Mouse (Mus musculus) Patski (cell line): Measurements from ENCODE around the gene Gm10521. TPM values are rescaled to one million over a fixed set of nuclear protein-coding genes. Genes with fewer than 3 reads are reported as not detected.

ENCODE experiments used
- ATAC-seq: fragments of 100-300 bp; one replicate; pipeline ENCODE4 v1.8.0; 2021
- CTCF ChIA-PET: fragments of 350-600 bp; sonication (Branson Sonifier 250); formaldehyde crosslinking; loops from one replicate; lab custom pipeline; 2022; ENCODE audit warnings: inconsistent platforms; lab: Charles Lee
- POLR2A ChIA-PET: fragments of 350-600 bp; sonication (Branson Sonifier 250); formaldehyde crosslinking; loops from one replicate; lab custom pipeline; 2022; ENCODE audit warnings: antibody characterized with exemption, inconsistent platforms; lab: Charles Lee
- DNase-seq: peaks from one replicate; pipeline ENCODE4 v3.0.0-alpha.2; 2011; ENCODE audit warnings: low read depth, low spot score
- H3K27me3 ChIP-seq: fragments of 371-371 bp; one replicate; pipeline ENCODE4 v1.5.1; 2021
- CTCF ChIP-seq: fragments of 100-300 bp; IDR thresholded peaks from one replicate; pipeline ENCODE4 v1.5.1; 2021
- in situ Hi-C: fragments of 300-500 bp; cut with MboI; formaldehyde crosslinking; loops from 3 replicates; pipeline ENCODE4 v1.11.1; 2018; ENCODE audit warnings: low pct_unique_long_range_greater_than_20kb, mixed read lengths
- polyA plus RNA-seq: library from polyadenylated mRNA; unstranded; gene quantifications from one replicate; pipeline ENCODE4 v1.2.3, GENCODE M21; 2021

Gene Gm10521
- polyA plus RNA-seq, 1 experiment from 2014 or later = not detected

DNA sequence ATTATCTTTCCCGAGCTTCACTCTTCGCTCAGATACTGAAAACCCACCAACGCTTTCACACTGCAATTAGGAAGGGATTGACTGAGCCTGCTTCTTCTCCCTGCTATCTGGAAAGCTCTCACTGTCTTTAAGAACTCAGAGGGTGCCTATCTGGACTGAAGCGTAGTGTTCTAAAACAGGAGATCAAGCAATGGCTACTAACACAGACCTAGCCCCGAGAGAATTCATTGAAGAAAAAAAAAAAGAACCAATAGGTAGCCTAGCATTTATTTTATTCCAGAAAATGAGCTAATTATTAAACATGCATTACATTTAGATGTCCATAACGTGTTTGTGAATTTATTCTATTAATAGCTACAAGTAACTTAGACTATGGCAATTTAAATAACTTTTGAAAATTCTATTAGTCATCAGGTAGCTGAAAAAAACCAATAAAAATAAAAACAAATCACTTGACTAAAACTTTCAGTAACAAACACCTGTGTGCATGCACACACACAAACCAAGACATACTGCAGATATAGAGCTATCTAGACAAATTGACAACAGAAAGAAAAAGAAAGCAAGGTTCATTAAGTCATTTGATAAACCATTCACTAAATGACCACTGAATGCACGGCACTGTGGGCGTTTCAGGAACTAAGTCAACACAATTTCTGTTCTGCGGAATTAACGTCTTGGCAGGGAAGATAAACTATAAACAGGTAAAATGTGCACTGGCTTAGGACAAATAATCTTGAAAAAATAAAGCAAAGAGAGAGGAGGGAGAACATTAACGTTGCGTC is 22.9 kb downstream of the Gm10521 start:
- POLR2A ChIA-PET = interaction anchor here (0.7 kb wide), 1 partner anchor 256 kb away, joined by 3 read pairs; no protein-coding TSS in a partner anchor
- TF ChIP-seq CTCF = no peak
- ATAC-seq (no peak), DNase-seq (no peak)
- H3K27me3 ChIP-seq = peaks cover 5% of the 10 kb centered on the region
- CTCF ChIA-PET = no interaction called here
- in situ Hi-C loops = no loop called here

DNA sequence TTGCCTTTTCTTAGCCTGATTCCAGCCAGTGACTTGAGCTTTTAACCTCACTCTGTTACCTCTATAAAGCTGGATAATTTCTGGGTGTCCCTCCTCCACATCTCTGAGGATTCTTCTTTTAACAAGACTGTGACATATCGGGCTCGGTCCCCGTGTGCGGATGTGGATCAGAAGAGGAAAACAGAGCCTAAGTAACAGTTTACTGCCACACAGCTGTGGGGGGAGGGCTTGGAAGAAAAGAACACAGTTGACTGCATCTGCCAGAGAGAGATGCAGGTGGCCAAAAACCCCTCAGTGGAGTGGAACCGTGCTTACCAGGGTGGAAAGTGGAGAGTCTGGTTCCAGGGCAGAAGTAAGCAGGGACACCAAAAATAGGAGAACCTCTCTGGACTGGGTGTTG is 23.7 kb downstream of the Gm10521 start:
- H3K27me3 ChIP-seq = peaks cover 5% of the 10 kb centered on the region
- POLR2A ChIA-PET = no interaction called here
- DNase-seq (no peak), ATAC-seq (no peak)
- TF ChIP-seq CTCF = no peak
- in situ Hi-C loops = no loop called here
- CTCF ChIA-PET = no interaction called here

GRCm38 (mm10) chr1:171919901-171920510 is 24.5 kb downstream of the Gm10521 start:
- ChIA-PET CTCF (no interaction called here), POLR2A (no interaction called here)
- DNase-seq = no peak

GRCm38 (mm10) chr1:171920989-171921621 is 25.6 kb downstream of the Gm10521 start:
- ChIA-PET CTCF (interaction anchor here (1.4 to 1.5 kb wide), 2 partner anchors 9 to 30 kb away, joined by 3 to 4 read pairs; no protein-coding TSS in a partner anchor), POLR2A (no interaction called here)
- H3K27me3 ChIP-seq = peaks cover 5% of the 10 kb centered on the region
- DNase-seq (no peak), ATAC-seq (no peak)
- TF ChIP-seq CTCF = no peak
- in situ Hi-C loops = no loop called here

More at GRCm38 (mm10) chr1:171919901-171920510, 24.5 kb downstream of the Gm10521 start:
- H3K27me3 ChIP-seq = peaks cover 5% of the 10 kb centered on the region
- TF ChIP-seq CTCF = no peak
- in situ Hi-C loops = no loop called here
- ATAC-seq = no peak

GRCm38 (mm10) chr1:171921641-171922040 is 26.2 kb downstream of the Gm10521 start:
- ATAC-seq (no peak), DNase-seq (no peak)
- ChIA-PET CTCF (interaction anchor here (1.4 to 1.5 kb wide), 2 partner anchors 8 to 30 kb away, joined by 3 to 4 read pairs; no protein-coding TSS in a partner anchor), POLR2A (no interaction called here)
- in situ Hi-C loops = no loop called here
- no peak for TF ChIP-seq CTCF
- peaks cover 5% of the 10 kb centered on the region for H3K27me3 ChIP-seq

DNA sequence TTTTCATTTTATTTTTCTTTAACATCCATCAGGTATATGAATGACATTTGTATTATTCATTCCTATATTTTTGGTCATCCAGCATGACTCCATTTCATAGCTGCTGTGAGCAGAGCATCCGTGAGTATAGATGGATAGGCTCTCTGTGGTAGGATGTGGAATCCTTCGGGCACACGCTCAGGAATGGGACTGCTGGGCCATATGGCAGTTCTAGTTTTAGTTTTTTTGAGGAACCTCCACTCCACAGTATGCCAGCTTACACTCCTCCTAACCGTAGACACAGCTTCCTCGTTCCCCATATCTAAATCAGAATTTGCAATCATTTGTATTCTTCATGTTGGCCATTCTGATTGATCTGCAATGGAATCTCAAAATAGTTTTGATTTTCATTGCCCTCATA is 27.4 kb downstream of the Gm10521 start:
- ChIA-PET POLR2A (no interaction called here), CTCF (no interaction called here)
- in situ Hi-C loops = no loop called here
- ATAC-seq = no peak
- H3K27me3 ChIP-seq = peaks cover 5% of the 10 kb centered on the region
- no peak for DNase-seq
- no peak for TF ChIP-seq CTCF

GRCm38 (mm10) chr1:171924900-171925299 is 29.4 kb downstream of the Gm10521 start:
- DNase-seq (no peak), ATAC-seq (no peak)
- ChIA-PET POLR2A (no interaction called here), CTCF (no interaction called here)
- no peaks in the 10 kb centered on the region for H3K27me3 ChIP-seq
- TF ChIP-seq CTCF = no peak
- in situ Hi-C loops = no loop called here

DNA sequence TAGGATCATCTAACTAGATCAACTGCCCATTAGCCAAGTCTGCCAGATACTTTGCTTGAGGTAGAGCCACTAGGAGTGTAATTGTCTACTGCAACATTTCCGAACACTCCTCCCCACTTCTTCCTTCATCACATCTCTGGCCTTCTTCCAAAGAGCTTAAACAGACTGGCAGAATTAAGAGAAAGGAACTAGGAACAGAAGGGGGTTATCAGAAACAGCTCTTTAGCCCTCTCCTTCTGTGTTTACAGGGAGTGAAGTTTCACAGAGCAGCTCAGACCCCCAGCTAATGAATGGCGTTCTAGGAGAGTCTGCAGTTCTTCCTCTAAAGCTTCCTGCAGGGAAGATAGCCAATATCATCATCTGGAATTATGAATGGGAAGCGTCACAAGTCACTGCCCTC is 38.4 kb downstream of the Gm10521 start:
- ATAC-seq (no peak), DNase-seq (no peak)
- H3K27me3 ChIP-seq = no peaks in the 10 kb centered on the region
- in situ Hi-C loops = no loop called here
- TF ChIP-seq CTCF = no peak
- ChIA-PET CTCF (no interaction called here), POLR2A (no interaction called here)

DNA sequence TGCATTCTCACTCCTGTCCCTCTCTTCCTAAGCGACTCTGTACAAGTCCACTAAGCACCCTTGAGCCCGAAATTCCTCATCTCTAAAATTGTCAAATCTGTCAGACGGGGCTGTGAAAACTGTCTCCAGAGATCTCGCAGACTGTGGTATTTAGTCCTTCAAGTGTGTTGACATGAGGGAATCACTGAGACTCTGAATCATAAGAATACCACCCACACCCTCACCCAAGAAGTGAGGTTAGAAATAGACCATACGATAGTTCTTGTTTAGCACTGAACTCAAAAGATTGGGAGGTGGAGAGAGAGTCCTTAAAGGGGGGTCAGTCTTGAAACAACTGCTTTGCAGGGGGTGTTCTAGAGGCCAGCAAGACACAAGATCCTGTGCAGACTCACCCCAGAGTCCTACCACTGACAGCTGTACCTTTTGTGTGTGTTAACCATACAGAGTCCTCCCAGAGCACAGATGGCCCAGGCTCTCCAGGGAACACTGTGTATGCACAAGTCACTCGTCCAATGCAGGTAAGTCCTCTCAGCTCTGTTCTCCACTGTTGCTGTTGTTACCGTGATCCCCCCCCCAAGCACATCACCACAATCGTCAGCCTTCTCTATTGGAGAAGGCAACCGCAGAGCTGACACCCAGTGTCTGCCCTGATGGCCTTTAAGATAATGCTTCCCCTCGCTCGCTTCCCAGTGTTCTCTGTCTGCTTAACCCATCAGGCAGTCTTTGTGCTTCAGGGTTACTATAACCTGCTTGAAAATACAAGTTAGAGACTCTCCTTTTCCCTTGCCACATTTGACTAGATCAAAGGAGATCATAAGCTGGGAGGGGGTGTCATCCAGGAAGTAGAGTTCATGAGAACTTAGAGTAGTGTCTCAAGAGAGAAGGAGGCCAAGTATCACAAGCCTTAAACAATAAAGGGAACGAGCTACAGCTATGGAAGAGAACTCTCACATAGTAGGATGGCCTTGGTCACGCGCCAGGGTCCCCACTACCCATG is 43.8 kb downstream of the Gm10521 start:
- no peak for TF ChIP-seq CTCF
- H3K27me3 ChIP-seq = no peaks in the 10 kb centered on the region
- no peak for ATAC-seq
- POLR2A ChIA-PET = no interaction called here
- in situ Hi-C loops = no loop called here
- CTCF ChIA-PET = no interaction called here
- DNase-seq = no peak

- in situ Hi-C loops = no loop called here
- H3K27me3 ChIP-seq = peaks cover 9% of the 10 kb centered on the region
- no peak for TF ChIP-seq CTCF
- ChIA-PET POLR2A (no interaction called here), CTCF (interaction anchor here (1.3 kb wide), 1 partner anchor 91 kb away, joined by 3 read pairs; no protein-coding TSS in a partner anchor)
- ATAC-seq (no peak), DNase-seq (no peak)
These were observed 45.2 kb downstream of the Gm10521 start for GRCm38 (mm10) chr1:171940626-171941025.
